Mouse (Mus musculus) lung, postnatal 0 days (tissue): ENCODE measurements around the gene C2cd6.

ENCODE experiments used
- CTCF ChIP-seq: IDR thresholded peaks from 2 replicates; pipeline ENCODE4 v1.5.1; 2016; ENCODE audit warnings: antibody characterized with exemption, mild to moderate bottlenecking
- EP300 ChIP-seq: IDR thresholded peaks from 2 replicates; pipeline ENCODE4 v1.6.1; 2016; ENCODE audit warnings: antibody characterized with exemption, mild to moderate bottlenecking, control low read depth

DNA sequence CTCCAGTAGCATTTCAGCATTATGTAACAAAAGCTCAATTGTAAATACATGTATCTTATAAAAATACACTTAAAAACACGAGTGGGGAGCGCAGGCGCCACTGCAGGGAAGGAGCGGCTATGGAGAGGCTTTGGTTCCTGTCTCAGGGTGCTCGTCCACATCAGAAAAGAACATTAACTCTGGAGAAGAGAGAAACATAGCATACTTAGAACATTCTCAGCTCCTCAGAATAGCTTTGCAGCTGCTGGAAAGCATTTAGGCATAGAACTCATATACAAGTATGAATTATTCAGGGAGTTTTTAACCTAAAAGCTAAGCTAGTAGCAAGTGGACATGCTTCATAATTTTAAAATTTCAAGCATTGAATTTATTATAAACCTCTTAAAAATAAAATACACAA lies 6.3 kb upstream of the C2cd6 start:
- TF ChIP-seq CTCF (no peak), EP300 (no peak)
